Mouse (Mus musculus): ENCODE results near the gene Ralbp1.

Gene Ralbp1

DNA sequence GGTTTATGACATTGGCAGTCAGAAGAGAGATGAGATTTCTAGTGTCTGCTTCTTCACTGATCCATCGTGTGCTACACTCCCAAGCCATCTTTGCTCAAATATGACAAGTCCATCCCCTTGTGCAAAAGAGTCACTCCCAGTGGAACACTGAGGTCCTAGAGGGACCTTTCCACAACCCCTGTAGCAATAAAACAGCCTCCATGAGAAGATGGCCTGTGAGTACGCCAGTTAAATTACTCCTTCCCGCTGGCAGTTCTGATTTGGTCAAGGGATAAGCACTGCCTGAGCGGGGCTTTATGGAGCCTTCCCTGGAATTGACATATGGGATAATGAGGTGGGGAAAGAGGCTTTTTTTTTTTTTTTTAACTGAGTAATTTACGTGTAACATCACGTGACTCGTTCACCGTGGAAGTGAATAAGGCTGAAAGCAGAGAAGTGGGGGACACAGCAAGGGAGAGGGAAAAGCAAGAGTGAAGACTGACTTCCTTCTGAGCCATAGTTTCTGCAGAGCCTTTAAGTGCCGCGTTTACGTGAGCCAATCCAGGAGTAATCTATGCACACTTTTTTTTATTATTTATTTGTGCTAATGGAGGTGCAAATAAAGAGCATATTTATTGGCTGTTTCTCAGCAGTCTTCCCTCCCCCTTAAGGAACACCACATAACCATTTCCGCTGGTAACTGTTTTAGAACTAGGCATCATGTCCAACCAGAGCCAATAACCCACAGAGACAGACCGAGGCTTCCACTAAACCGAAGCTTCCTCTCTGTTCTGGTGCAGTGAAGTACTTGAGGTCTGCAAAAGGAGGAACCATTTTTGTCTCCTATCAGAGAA, at the start of gene Ralbp1:
Ralbp1 (minus strand) TSS at position 102 of the 833 bp plus-strand sequence.
- DNase-seq (ENCODE audit: low spot score): peak; percentile 24

DNA sequence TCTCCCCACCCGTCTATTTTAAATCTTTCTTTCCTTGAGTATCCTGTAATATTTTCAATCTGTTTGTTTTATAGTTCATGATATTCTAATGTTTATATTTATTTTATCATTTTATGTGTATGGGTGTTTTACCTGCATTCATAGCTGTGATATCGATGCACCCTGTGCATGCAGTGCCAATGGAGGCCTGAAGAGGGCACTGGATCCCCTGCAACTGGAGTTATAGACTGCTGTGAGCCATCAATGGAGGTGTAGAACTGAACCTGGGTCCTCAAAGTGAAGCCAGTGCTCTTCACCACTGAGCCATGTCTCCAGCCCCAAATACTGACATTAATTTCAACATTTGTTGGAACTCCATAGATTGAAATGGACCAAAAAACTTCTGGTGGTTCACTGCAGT, 48.1 kb upstream of the Ralbp1 start:
- DNase-seq (ENCODE audit: low spot score): no peak

DNA sequence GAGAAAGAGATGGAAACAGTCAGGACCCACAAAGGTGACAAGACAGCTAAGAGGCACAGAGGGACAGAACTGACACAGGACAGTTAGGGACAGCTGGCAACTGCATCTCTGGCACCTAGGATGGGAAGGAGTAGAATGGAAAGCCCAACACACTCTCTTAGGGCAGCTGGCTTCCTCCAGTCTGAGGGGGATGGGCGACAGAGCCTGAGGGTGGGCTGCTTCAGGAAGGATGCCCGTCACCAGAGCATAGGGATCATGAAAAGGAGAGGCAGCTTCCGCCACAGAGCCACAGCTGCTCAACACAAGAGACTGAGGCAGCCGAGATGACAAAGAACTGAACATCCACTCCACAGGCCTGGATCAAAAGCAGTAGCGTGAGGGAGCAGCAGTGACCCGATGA, 45.9 kb upstream of the Ralbp1 start:
- DNase-seq (ENCODE audit: low spot score): no peak

DNA sequence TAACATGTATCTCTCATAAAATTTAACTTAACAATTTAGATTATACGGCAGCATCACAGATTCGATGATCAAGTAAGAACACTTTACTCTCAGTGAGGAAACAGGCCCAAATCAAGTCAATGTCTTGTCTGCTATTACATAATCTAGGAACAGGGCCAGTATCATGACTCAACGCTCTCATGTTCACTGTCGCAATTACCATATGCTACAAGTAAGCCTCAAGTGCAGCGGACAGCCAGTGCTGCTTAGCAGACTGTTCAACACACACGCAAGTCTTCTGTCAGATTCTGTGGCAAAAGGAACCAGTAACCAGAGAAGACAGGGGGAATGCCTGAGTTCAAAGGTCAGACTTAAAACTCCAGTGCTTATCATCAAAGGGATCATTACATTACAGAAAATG, 45.4 kb upstream of the Ralbp1 start:
- DNase-seq (ENCODE audit: low spot score): no peak

DNA sequence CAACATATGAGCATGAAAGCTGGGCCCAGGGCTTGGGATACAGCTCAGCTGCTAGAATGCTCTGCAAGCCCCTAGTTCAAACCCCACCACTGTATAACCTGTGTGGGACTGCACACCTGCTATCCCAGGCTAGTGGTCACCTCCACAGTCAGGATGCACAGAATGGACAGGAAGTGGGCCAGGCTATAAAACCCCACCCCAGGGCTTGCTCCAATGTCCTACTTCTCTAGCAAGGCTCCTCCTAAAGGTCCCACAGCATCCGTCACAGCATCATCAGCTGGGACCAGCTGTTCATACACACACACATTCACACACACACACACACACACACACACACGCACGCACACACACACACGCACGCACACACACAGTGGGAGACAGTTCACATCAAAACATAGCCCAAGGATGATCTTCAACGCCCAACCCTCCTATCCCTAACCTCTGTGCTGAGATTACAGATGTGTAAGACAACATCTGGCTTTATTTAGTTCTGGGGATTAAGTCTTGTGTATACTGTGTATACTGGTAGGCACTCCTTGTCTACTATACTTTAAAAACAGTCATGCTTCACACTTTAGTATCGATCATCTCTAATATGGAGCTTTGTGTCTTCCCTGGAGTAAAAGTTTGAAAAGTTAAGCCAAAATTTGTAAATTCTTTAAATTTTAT, 44.7 kb upstream of the Ralbp1 start:
- no peak for DNase-seq (ENCODE audit: low spot score)

DNA sequence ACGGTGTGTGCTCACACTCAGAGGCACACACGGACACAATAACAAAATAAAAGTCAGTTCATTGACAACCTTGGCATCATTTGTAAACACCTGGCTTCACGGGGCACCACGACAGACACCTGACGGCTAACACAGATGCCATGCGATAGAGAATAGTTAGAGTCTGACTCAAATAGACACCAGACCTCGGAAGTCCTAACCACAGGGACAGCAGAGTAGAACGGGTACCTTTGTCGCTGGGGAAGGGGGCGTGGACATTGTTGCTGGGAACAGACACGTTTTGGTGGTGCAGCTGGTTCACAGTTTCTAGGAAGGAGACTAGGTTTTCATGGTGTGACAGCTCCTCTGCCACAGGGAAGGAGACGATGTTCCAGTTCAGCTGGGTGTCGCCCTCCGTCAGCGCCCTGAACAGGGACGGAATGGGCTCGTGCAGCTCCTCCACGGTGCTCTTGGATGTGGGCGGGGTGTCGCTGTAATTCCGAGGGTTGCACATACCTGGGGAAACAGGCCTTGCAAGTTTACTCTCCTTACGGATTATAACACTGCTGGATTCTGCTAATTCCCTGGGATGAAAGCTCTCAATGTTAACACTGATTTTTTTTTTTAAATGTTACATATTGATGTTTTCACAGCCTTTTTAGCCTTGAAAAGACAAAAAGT, 43.9 kb upstream of the Ralbp1 start:
- no peak for DNase-seq (ENCODE audit: low spot score)

DNA sequence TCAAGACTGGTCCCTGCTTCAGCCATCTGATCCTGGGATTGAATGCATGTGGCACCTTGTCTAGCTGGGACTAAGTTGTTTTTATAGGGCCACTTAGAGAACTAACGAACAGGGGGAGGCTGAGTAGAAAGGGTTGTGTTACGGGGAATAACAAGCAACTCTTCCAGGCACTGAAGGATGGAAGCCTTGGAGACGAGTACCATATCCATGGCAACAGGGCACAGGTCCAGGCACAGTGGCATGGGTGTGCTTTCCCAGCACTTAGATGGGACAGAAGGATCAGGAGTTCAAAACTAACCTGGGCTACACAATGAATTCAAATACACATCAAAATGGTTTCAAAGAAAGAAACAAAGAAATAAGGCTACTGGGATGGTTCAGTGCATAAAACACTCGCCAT, 41.5 kb upstream of the Ralbp1 start:
- no peak for DNase-seq (ENCODE audit: low spot score)

DNA sequence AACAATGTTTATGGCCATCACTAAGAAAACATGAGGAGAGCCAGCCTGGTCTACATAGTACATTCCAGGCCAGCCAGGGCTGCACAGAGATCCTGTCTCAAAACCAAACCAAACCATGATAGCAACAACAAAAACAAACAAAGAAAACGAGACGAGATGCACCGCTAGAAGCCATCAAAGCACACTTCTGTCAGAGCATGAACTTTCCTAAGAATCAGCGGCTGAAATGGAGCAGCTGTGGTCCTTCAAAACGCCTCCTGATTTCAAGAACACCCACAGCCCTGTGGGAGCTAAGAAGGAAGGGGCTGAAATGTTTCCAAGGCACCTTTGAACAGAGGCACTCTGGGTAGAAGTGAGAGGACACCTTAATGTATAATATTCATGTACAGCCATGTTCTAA, 38.6 kb upstream of the Ralbp1 start:
- no peak for DNase-seq (ENCODE audit: low spot score)

DNA sequence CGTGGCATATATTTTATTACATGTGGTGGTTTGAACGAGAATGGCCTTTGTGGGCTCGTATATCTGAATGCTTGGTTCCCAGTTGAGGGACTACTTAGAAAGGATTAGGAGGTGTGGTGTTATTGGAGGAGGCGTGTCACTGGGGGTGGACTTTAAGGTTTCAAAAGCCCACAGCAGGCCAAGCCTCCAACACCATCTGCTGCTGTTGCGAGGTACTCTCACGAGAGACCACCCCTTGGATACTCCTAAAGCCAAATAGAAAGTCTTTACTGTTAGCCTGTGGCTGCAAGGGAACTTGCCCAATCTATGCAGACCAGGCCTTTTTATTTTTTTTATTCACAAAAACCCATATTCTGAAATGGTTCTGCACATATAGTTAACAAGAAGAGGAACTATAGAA, 36.4 kb upstream of the Ralbp1 start:
- DNase-seq (ENCODE audit: low spot score): no peak

DNA sequence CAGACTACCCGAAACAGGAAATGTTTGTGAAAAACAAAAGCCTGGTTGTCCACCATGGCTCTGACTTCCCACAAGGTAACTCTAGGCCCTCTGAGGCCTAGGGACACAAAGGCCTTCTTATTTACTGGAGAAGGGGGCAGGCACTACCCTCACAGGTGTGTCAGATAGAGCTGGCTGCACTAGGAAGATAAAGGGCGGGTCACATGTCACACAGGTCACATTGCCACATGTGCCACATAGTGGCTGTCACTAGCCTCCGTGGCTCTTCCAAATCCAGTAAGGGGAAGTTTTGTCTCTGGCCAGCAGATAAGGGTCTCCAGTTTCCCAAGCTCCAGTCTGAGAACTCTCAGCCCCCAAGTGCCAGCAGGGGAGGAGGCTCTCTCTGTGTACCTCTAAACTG, 33.6 kb upstream of the Ralbp1 start:
- no peak for DNase-seq (ENCODE audit: low spot score)

DNA sequence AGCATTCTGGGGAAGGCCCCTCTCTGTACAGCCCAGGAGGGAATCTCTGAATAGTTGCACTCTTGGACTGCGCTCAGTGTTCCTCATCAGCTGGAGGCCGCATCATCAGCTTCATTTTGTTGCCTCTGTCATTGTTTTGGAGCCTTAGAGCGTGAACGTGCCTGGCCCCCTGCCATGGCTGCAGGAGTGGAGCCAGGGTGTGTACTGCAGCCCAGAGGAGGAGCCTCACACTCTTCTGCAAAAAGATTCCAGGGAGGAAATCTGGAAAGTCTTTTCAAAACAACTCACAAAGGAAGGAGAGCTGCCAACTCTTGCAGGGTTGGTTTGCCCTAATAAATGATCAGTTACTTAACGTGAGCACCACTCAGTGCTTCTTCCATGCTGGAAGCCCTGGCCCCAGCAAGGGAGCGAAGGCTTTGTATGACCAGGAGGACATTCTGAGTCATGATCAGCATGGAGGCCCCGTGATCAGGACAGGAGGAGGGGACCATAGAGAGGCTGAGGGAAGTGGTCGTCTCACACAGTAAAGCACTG, 30.6 kb upstream of the Ralbp1 start:
- peak; percentile 93 for DNase-seq (ENCODE audit: low spot score)

DNA sequence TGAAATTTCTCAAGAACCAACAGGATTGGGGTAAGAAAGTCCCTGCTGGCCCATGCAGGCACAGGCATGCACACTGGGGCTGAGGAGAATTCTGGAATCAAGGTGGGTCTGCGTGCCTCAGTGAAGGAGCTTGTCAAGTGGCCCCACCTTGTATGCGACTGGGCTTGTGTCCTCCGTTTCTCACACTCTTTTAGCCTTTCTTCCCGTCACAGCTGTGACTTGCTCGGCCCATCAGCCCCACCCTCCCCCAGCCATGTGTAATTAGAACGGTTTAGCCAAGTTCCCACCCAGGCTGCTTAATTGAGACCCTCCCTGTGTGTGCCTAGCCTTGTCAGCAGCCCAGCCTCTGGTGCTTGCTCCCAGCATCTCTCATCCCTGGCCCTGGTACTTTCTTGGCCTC, 28.5 kb upstream of the Ralbp1 start:
- no peak for DNase-seq (ENCODE audit: low spot score)

DNA sequence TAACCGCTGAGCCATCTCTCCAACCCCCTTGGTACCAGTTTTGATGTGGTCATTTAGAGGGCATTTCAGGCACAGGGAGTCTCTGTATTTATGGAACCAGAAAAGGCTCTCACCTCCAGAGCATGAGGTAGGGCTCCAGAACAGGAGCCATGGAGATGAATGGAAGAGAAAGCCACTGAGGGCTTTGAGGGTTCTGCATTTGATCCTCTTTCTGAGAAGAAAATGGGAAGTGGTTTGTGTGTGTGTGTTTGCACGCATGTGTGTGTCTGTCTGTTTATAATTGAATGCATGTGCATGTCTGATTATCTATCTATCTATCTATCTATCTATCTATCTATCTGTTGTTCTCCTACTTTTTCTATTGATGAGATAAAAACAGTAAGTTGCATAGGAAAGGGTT, 26.6 kb upstream of the Ralbp1 start:
- DNase-seq (ENCODE audit: low spot score): no peak

DNA sequence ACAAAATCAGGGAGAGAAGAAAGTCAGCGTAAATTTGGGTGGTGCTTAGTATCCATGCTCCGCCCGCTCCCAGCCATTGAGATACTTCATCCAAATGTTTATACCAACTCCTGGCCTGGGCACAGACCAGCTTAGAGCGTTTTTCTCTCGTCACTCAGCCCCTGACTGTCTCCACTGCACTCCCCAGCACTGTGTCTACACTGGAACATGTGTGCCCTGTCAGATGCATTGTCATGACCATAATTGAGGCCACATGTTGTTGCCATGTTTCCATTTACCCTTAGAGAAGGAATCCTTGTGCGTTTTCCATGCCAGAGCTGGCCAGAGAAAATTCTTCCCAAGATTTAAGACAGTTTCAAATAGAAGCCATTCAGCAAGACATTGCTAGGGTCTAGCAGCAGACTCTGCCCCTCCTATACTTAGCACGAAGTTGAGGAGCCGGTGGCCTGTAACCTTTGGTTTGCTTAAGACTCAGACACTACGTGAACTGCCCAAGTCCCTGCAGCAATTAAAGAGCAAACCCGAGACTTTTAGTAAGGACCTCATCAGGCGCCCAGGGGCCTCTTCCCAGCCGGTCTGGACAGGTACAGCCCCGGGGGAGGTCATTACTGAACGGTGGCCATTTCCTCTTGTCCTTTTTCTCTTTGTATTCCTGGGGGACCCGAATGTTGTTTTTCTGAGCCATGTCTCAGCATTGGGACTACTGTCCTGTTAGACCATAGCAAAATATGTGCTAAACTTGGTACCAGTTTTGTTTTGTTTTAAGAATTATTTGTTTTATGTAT, 25.9 kb upstream of the Ralbp1 start:
- DNase-seq (ENCODE audit: low spot score): no peak

DNA sequence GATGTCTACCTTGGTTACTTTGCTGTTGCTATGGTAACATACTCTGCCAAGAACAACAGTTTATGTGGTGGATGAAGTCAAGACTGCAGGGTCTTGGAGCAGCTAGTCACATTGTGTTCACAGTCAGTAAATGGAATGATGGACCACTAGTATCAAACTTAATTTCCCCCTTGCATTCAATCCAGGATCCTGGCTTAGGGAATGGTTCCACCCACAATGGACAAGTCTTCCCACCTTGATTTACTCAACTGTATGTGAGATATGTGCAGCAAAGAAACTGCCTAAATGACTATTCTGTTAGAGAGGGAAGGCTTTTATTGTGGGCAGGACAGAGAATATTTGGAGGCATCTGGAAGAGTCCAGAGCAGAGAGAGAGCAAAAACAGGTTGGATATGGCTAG, 22.7 kb upstream of the Ralbp1 start:
- no peak for DNase-seq (ENCODE audit: low spot score)

DNA sequence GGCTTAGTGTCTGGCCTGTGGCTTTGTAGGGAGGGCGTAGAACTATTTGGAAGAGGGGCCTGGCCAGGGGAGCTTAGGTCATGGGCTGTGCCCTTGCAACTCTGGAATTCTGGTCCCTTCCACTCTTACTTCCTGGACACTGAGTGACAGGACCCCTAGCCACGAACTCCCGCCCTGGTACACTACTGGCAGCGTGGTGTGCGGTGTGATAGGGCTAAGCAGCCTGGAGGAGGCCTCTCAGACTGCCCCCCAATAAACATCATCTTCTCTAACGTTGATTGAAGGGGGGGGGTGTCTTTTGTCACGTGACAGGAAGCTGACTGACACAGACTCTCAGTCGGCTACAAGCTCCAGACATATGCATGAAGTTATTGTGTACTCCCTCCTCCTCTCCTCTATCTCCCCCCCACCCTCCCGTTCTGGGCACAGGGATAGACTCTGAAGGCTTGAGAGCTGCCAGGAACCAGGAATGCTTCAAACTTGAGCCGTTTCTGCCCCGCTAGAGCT, 21.4 kb upstream of the Ralbp1 start:
- DNase-seq (ENCODE audit: low spot score): no peak

DNA sequence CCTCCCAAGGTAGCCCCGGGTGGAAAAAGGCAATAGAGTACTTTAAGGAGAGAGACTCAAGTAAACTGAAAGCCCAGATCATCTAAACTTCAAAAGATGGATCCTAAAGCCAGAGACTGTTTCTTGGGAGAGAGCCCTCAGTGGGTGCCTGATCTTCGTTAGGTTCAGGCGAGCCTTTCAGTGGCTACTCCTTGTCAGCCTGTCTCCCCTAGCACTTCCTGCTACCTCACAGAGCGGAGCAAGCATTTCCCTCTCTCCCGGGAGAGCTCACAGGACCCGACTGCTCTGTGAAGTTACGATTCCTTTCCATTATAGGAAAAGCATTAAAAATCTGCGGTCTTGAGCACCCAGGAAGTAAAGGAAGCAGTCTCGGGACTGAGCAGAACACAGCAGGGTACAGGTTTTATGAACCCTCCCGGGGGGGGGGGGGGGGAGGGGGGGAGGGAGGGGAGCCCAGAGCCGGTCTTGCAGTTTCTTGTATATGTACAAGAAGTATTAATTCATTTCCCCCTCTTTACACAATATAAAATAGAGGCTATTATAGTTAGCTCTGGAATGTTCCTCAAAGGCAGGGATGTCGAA, 20.8 kb upstream of the Ralbp1 start:
- no peak for DNase-seq (ENCODE audit: low spot score)

DNA sequence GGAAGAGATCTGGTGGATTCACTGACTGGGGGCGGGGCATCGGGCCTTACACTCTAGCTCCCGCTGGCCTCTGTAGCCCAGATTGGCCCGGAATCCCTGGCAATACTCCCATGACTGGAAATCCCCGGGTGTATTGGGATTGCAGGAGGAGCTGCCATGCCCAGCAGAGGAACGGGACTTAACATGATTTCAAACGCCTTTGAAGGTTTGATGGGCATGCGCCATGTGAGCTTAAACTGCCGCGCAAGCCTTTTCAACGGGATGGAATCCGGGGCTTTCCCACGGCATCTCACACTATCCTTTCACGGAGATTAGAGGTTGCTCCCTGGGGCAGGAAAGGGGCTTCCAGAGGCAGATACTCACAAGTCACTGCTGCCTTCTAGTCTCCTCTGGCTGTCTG, 19.6 kb upstream of the Ralbp1 start:
- DNase-seq (ENCODE audit: low spot score): no peak

DNA sequence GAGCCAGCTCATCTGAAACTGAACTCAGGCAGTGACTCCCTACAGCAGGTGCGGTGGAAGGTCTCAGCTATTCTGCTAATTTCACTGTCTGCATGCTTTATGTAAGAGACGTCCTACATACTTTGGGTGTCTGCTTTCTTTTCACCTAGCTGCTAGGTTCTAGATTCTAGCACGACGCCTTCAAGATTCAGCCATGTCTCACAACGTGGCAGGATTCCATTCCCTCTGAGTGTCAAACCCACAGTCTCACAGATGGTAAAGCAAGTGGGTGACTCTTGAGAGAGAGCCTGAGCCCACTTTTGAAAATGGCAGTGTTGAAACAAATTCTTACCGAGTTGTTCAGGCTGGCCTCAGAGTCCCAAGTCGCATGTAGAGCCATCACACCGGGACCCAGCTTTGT, 18.2 kb upstream of the Ralbp1 start:
- DNase-seq (ENCODE audit: low spot score): no peak

DNA sequence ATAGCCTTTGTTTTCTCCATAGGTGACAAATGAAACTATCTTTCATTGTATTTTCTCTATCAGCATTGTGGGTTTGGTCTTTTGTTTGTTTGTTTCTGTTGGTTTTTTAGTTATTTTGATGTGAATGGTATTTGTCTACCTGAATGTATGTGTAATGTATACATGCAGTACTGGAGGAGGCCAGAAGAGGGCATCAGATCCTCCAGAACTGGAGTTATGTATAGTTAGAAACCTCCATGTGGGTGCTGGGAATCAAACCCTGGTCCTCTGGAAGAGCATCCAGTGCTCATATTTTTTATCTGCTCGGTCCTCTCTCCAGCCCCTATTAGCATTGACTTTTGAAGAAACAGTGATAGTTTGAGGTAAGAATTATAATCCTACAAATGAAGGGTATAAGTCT, 17.4 kb upstream of the Ralbp1 start:
- no peak for DNase-seq (ENCODE audit: low spot score)

DNA sequence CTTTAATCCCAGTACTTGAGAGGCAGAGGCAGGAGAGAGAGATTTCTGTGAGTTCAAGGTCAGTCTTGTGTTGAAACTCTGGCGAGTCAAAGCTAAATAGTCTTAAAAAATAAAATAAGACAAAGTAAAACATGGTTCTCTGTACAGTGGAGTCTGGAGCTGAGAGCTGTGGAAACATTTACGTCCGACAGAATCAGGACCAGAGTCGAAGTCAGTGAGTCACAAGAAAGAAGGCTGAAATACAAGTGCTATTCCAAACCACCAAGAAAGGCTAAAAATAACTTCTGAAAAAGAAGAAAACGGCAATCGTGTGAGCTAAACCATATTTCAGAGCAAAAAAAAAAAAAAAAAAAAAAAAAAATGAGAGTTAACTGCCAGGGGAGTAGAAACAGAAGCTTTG, 16.7 kb upstream of the Ralbp1 start:
- no peak for DNase-seq (ENCODE audit: low spot score)

DNA sequence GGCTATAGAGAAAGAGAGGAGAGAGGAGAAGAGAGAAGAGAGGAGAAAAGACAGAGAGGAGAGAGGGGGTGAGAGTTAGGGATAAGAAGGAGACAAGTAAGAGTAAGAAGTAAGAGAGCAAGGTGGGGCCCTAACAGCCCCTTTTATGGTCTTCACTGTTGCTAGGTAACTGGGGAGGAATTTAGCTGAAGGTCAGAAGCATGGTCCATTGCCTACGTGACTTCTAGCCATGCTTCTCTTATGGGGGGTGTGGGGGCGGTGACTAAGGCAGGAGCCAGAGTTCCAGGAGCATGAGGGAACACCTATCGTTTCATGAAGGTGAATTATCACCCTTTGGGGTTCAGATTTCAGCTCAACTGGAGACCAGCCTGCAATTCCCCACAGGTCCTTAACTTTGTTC, 10.4 kb upstream of the Ralbp1 start:
- DNase-seq (ENCODE audit: low spot score): no peak

Data from ovary, postnatal 10 days (tissue).